Mouse (Mus musculus) neural tube, embryonic 14.5 days (tissue): ENCODE data around the gene Slc40a1. TPM values are rescaled to one million over a fixed set of nuclear protein-coding genes. Genes with fewer than 3 reads are reported as not detected.

Experiments used
- ATAC-seq: fragments of 200-750 bp; cut with Nextera tagmentation; 2 replicates; pipeline ENCODE4 v1.8.0; 2017; ENCODE audit warnings: low read depth, mild to moderate bottlenecking, moderate TSS enrichment, moderate library complexity
- H3K27ac ChIP-seq: fragments of 300-500 bp; sonication (generic); 2 replicates; pipeline ENCODE4 v1.5.1; 2014; ENCODE audit warnings: low read depth, mild to moderate bottlenecking, control low read depth, low read length, moderate library complexity, mixed read lengths
- H3K27me3 ChIP-seq: fragments of 300-500 bp; sonication (generic); 2 replicates; pipeline ENCODE4 v1.6.1; 2014; ENCODE audit warnings: low read length; ENCODE audit not compliant: control insufficient read depth, insufficient read depth
- H3K36me3 ChIP-seq: fragments of 300-500 bp; sonication (generic); 2 replicates; pipeline ENCODE4 v1.6.1; 2014; ENCODE audit warnings: low read length, mixed read lengths; ENCODE audit not compliant: control insufficient read depth, insufficient read depth
- H3K4me1 ChIP-seq: fragments of 300-500 bp; sonication (generic); 2 replicates; pipeline ENCODE4 v1.6.1; 2014; ENCODE audit warnings: low read length; ENCODE audit not compliant: control insufficient read depth, insufficient read depth
- H3K4me2 ChIP-seq: fragments of 300-500 bp; sonication (generic); 2 replicates; pipeline ENCODE4 v1.6.1; 2014; ENCODE audit warnings: mild to moderate bottlenecking, low read depth, low read length, control low read depth
- H3K4me3 ChIP-seq: fragments of 300-500 bp; sonication (generic); 2 replicates; pipeline ENCODE4 v1.5.1; 2014; ENCODE audit warnings: low read depth, low read length, control low read depth, mixed read lengths
- H3K9ac ChIP-seq: fragments of 300-500 bp; sonication (generic); replicated peaks from 2 replicates; pipeline ENCODE4 v1.6.1; 2014; ENCODE audit warnings: low read depth, mild to moderate bottlenecking, control low read depth, low read length, mixed read lengths
- H3K9me3 ChIP-seq: fragments of 300-500 bp; sonication (generic); 2 replicates; pipeline ENCODE4 v1.6.1; 2016; ENCODE audit warnings: low read length; ENCODE audit not compliant: control insufficient read depth
- WGBS: fragments of 180-500 bp; shearing (Covaris S2); extraction: QIAGEN DNeasy Blood & Tissue Kit; methylation state at CpG from one replicate; pipeline ENCODE4 v1.1.7; 2014; 5-methylcytosine and 5-hydroxymethylcytosine counted together
- polyA plus RNA-seq: library from polyadenylated mRNA; unstranded; fragments of >200 nt; fragmentation: Nextera tagmentation; extraction: Ambion mirVana; gene quantifications from 2 replicates; pipeline ENCODE4 v1.2.1, GENCODE M21; 2014

Gene Slc40a1
- polyA plus RNA-seq, result 26.6 and 42.2 TPM in 2 replicates

- 0 out of 2 replicates have a peak, but pooled peaks cover 11% of the 10 kb centered on the region for H3K27me3 ChIP-seq
- H3K27ac ChIP-seq, result no peak within 1 kb of the TSS
- H3K4me2 ChIP-seq, result peak within 1 kb of the TSS; percentile 96
- no peak for ATAC-seq
- WGBS, result 26% methylated on average over 9 of the region's 9 CpGs
- no peaks in the 10 kb centered on the region for H3K4me1 ChIP-seq
- H3K36me3 ChIP-seq, result no peaks in the 10 kb centered on the region
- H3K9me3 ChIP-seq, result no peaks in the 10 kb centered on the region
- H3K9ac ChIP-seq, result peak within 1 kb of the TSS; percentile 50
- peak within 1 kb of the TSS; percentile 64 for H3K4me3 ChIP-seq
Observed at GRCm38 (mm10) chr1:45926393-45926763, at the start of gene Slc40a1. Gene Slc40a1, minus strand, starts transcription at chr1:45926523.

DNA sequence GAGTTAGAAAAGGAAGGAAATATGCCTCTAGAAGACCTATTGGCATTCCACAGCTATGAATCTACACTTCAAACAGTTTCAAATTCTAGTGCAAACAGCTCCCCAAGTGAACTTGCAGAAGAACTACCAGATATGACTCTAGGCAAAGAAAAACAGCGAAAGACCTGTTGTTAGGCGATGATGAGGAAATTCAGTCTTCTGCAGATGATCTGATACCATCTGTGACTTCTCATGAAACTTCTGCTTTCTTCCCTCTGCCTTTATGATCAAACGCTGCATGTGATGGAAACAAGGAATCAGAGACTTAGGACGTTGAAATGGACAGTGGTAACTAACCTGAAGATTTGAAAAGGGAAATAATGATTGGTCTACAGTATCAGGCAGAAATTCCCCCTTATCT is 45.0 kb upstream of the Slc40a1 start:
- Histone ChIP-seq H3K9ac (no peak overlapping the region), H3K27ac (no peak overlapping the region), H3K4me3 (no peak overlapping the region), H3K9me3 (no peaks in the 10 kb centered on the region), H3K27me3 (no peaks in the 10 kb centered on the region), H3K36me3 (no peaks in the 10 kb centered on the region), H3K4me2 (no peak overlapping the region), H3K4me1 (no peaks in the 10 kb centered on the region)
- no peak for ATAC-seq
- WGBS, result 92% methylated on average over 4 of the region's 4 CpGs

GRCm38 (mm10) chr1:45948988-45949387 is 22.7 kb upstream of the Slc40a1 start:
- Histone ChIP-seq H3K9me3 (no peaks in the 10 kb centered on the region), H3K4me3 (no peak overlapping the region), H3K9ac (no peak overlapping the region), H3K27me3 (no peaks in the 10 kb centered on the region), H3K4me1 (no peaks in the 10 kb centered on the region), H3K27ac (no peak overlapping the region), H3K36me3 (no peaks in the 10 kb centered on the region), H3K4me2 (no peak overlapping the region)
- WGBS, result 71% methylated on average over 2 of the region's 2 CpGs
- ATAC-seq, result no peak

GRCm38 (mm10) chr1:45947843-45948242 is 21.5 kb upstream of the Slc40a1 start:
- Histone ChIP-seq H3K27me3 (no peaks in the 10 kb centered on the region), H3K4me1 (no peaks in the 10 kb centered on the region), H3K27ac (no peak overlapping the region), H3K9me3 (no peaks in the 10 kb centered on the region), H3K4me2 (no peak overlapping the region), H3K9ac (no peak overlapping the region), H3K36me3 (no peaks in the 10 kb centered on the region), H3K4me3 (no peak overlapping the region)
- 73% methylated on average over 1 of the region's 1 CpGs for WGBS
- ATAC-seq, result no peak

DNA sequence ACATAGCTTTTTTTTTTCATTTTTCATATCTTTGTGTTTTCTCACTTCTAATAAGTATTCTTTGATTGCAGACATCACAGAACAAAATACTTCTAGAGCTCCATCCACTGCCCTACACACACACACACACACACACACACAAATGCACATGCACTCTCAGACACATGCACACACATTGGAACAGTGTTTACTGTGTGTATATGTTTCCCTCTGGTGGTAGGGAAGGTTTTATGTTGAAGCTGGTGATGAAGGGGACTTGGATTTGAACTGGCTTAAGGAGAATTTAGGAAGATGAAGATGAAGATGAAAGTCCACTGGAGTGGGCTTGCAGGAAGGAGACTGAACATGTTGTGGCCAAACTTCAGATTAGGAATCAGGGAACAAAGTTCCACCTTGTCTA is 4.8 kb upstream of the Slc40a1 start:
- Histone ChIP-seq H3K27ac (no peak overlapping the region), H3K36me3 (no peaks in the 10 kb centered on the region), H3K9ac (no peak overlapping the region), H3K27me3 (0 out of 2 replicates have a peak, but pooled peaks cover 7% of the 10 kb centered on the region), H3K9me3 (no peaks in the 10 kb centered on the region), H3K4me2 (no peak overlapping the region), H3K4me3 (no peak overlapping the region), H3K4me1 (no peaks in the 10 kb centered on the region)
- no peak for ATAC-seq

DNA sequence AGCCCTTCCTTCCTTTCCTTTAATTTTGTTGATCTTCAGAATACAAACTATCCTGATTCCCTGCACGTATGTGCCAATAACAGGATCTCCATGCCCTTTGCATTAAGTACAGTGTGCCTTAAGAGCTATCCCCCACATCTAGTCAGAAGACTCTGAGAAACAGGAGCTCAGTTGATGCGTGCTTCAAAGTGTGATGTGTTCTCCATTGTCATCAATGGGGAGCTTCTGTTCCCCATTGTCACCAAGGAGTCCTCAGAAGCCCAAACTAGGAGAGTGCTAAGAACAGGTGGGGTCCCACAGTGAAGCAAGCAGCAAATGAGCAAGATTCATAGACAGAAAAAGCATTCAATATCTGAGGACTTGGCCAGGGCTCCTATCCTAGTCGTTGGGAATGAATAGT is 588 bp upstream of the Slc40a1 start:
- no peaks in the 10 kb centered on the region for H3K9me3 ChIP-seq
- H3K4me2 ChIP-seq, result no peak overlapping the region
- 54% methylated on average over 3 of the region's 3 CpGs for WGBS
- ATAC-seq, result no peak
- 0 out of 2 replicates have a peak, but pooled peaks cover 11% of the 10 kb centered on the region for H3K27me3 ChIP-seq
- H3K27ac ChIP-seq, result no peak overlapping the region
- no peaks in the 10 kb centered on the region for H3K36me3 ChIP-seq
- H3K4me1 ChIP-seq, result no peaks in the 10 kb centered on the region
- H3K9ac ChIP-seq, result no peak overlapping the region
- no peak overlapping the region for H3K4me3 ChIP-seq

DNA sequence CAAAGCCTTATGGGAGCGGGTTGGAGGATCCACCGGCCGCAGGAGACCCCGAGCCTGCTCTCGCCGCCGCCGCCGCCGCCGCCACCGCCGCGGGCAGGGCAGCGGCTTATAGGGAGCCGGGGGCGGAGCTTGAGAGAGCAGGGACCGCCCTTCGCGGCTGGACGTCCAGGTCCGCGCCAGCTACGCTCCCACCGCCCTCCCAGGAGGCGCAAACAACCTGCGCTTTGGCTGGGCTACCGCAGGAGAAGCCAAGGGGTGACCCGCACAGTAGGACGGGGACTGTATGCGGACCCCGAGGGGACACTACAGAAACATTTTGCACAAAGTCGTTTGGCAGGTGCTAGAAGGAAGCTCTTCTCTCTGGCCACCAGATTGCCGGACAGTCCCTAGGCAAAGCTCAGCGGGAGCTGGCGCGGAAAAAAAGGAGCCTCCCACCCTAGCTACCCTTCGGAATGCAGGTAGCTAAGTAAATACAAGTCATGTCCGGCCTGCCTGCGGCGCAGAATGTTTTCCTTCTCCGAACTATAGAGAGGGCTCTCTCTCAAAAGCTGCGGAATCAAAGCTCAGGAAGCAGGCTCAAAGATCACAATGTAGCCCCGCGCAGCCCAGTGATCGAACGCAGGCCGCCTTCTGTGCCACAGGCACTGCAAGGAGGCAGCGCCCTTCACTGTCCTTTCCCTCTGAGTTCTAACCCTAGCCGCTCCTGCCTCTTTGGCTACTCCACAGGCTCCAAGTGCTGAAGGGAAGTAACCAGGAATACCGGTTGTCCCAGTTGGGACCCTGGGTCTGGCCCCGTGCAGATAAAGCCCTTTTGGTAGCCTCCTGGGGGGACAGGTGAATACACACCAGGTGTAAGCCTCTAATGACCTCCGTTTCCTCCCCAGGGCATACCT is 577 bp downstream of the Slc40a1 start:
- Histone ChIP-seq H3K4me2 (peak overlapping the region; percentile 96), H3K4me3 (peak overlapping the region; percentile 64), H3K9me3 (no peaks in the 10 kb centered on the region), H3K9ac (peak overlapping the region; percentile 50), H3K4me1 (no peaks in the 10 kb centered on the region), H3K36me3 (no peaks in the 10 kb centered on the region), H3K27me3 (0 out of 2 replicates have a peak, but pooled peaks cover 11% of the 10 kb centered on the region), H3K27ac (no peak overlapping the region)
- WGBS, result under 1% methylated on average over 53 of the region's 53 CpGs
- ATAC-seq, result peak; percentile 99

- peak overlapping the region; percentile 96 for H3K4me2 ChIP-seq
- no peaks in the 10 kb centered on the region for H3K4me1 ChIP-seq
- peak overlapping the region; percentile 64 for H3K4me3 ChIP-seq
- H3K9ac ChIP-seq, result peak overlapping the region; percentile 50
- peak; percentile 64; the same call in 1 of the 2 replicates for ATAC-seq
- no peaks in the 10 kb centered on the region for H3K36me3 ChIP-seq
- WGBS, result 14% methylated on average over 7 of the region's 7 CpGs
- no peak overlapping the region for H3K27ac ChIP-seq
- H3K27me3 ChIP-seq, result 0 out of 2 replicates have a peak, but pooled peaks cover 11% of the 10 kb centered on the region
- no peaks in the 10 kb centered on the region for H3K9me3 ChIP-seq
Observed at GRCm38 (mm10) chr1:45925131-45925499, 1.2 kb downstream of the Slc40a1 start.

- H3K9ac ChIP-seq, result no peak overlapping the region
- ATAC-seq, result no peak
- H3K4me3 ChIP-seq, result peak overlapping the region; percentile 64
- peak overlapping the region; percentile 96; the same call in 1 of the 2 replicates for H3K4me2 ChIP-seq
- H3K9me3 ChIP-seq, result no peaks in the 10 kb centered on the region
- no peaks in the 10 kb centered on the region for H3K36me3 ChIP-seq
- no peak overlapping the region for H3K27ac ChIP-seq
- H3K4me1 ChIP-seq, result no peaks in the 10 kb centered on the region
- 0 out of 2 replicates have a peak, but pooled peaks cover 11% of the 10 kb centered on the region for H3K27me3 ChIP-seq
- 69% methylated on average over 7 of the region's 7 CpGs for WGBS
Observed at GRCm38 (mm10) chr1:45924516-45924915, 1.8 kb downstream of the Slc40a1 start.
